Mouse (Mus musculus) layer of hippocampus, postnatal 36 days (tissue): ENCODE results near the gene Zfp90. TPM values are rescaled to one million over a fixed set of nuclear protein-coding genes. Genes with fewer than 3 reads are reported as not detected.
"Not testable (repeated sequence)": the region's sequence is repeated elsewhere in the genome, so short reads cannot be mapped to it uniquely, and the experiment has no call there.

Experiments
- DNase-seq, 2 experiments: peaks; one replicate each; pipeline ENCODE4 v3.0.0; 2022
- total RNA-seq, 2 experiments: library from RNA; stranded (reverse); gene quantifications; 2 replicates each; pipeline ENCODE4 v1.2.3; 2021

Zfp90 gene
- 10 to 100 TPM; 12.6 to 14.0 TPM for total RNA-seq

DNA sequence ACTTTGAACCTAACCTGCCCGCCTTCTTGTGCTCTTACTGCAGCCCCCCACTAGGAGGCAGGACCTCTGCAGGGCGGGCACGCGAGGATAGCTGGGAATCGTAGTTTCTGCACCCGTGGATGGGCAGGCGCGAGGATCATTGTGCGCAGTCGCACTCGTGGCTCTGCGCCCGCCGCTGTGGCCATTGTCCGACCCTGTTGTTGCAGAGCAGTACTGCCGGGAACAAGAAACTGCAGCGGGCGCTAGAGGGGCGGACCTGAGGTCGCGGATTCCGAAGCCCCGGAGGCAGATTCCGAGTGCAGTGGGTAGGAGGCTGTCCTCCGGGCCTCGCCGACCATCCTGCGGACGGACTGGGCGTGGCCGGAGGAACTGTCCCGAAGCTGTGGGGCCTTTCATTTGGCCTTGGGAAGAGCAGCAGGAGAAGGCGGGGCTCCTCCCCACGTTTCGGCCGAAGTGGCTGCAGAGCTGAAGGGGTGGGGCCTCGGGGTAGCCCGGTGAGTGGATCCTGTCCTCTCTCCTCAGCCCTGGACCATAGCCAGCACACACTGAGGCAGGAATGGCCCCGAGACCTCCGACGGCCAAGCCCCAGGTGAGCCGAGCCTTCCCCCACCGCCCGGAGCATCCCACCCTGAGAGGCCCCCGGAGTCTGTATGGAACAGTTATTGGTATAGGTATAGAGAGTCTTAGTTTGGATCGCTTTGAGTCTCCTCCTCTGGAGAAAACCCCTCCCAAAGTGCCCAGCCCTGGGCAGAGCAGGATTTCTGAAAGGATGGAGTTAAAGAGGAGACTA lies at the start of gene Zfp90:
Gene Zfp90 (plus strand): TSS at position 146 of the 790 bp plus-strand sequence.
- peak; percentile 92 for DNase-seq

DNA sequence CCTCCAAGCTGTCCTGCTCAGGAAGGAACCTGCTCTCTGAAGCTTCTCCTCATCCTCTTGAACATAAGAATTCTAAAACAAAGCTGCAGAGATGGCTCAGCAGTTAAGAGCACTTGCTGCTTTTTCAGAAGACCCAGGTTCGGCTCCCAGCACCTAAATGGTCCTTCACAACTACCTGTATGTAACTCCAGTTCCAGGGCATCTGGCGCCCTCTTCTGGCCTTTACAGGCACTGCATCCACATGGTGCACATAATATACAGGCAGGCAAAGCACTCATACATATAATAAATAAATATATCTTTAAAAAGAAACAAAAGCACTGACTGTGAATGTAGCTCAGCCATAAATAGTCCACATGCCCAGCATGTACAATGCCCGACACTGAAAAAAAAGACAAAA lies 46.6 kb upstream of the Zfp90 start:
- DNase-seq, result no peak

DNA sequence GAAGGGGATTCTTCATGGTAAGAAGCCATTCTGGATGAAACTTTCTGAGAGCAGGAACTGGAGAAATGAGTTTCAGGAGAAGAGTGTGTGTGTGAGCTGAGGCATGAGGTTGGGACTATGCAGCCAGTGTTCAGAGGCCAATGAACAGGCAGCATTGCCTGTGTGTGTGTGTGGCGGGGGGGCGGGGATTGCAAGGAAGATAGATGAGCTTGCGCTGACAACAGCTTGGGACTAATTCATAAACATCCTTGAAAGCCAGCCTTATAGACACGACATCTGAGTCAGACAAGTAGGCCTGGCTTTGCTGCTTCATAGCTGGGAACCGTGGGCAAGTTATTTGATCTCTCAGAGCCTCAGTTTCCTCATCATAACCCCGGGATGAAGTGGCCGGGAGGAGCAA lies 46.1 kb upstream of the Zfp90 start:
- DNase-seq, result no peak

DNA sequence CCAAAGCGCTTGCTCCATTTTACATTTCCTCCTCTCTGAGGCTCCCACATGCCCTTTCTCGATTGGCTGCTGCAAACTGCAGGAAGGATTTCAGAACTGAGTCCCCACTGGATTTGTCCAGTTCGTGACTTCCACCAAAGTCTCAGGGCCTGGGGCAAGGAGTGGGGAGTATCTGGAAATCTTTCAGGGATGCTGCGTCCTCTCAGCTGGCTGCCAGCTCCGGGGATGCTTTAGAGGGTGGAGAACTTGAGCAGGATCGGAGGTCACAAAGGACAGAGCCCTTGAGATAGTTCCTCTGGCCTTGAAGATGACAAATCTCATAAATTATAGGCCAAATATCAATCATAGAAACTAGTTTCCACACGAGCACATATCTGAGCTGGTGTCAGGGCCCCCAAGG lies 39.2 kb upstream of the Zfp90 start:
- no peak for DNase-seq

DNA sequence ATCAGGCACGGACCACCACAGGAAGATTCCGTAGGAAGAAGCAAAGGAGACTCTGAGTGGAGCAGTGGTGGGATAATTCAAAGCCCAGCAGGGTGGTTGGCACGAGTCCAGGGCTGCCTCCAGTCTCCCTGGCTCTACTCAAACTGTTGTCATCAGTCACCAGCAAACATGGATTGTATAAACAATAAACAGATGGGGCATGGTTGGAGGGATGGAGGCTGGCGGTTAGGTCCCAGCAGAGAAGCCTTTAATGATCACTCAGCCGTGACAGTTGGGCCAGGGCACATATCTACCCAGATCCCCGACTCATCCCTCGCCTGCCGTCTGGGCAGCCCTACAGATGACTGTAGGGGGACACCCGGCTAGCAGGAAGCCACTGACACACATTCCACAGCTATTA lies 38.3 kb upstream of the Zfp90 start:
- no peak for DNase-seq

DNA sequence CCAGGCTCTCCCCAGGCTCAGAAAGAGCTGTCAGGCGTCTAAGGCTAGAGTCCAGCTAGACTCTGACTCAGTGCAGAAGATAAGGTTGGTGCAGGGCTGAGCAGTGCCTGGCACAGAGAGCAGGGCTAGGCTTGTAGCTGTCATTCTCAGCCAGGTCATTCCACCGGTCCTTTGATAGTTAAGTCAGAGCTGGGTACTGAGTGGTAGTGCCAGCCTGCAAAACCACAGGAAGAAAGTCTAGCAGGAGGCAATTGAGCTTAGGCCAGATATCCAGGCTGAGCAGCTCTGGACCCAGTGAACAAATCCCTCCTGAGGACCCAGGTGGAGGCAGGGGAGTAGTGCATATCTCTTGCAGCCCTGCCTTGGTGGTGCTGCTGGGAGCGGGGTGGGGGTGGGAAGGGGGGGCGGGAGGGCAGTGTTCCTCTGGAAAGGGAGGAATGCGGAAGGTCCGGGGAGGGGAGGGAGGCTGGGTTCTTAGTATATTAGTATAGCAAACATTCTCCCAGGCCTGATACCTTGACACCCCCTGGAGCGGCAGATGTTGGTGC lies 36.6 kb upstream of the Zfp90 start:
- no peak for DNase-seq

DNA sequence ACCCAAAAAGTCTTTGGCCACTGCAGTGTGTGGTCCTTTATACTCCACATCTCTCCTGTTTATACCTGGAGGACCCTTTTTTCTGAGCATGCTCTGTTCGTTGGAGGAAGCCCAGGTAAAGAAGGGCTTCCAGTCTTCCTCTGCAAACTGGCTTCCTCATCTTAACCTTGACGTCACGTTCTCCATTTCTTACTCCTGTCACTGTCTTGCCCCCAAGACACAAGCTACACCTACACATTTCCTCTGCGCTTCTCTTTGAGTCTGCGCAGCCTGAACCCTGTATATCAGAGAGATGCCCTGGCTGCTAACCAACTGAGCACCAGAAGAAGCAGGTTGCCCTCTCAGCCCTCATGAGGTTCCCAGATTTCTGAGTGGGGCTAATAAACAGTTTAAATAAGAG lies 35.8 kb upstream of the Zfp90 start:
- DNase-seq, result no peak

DNA sequence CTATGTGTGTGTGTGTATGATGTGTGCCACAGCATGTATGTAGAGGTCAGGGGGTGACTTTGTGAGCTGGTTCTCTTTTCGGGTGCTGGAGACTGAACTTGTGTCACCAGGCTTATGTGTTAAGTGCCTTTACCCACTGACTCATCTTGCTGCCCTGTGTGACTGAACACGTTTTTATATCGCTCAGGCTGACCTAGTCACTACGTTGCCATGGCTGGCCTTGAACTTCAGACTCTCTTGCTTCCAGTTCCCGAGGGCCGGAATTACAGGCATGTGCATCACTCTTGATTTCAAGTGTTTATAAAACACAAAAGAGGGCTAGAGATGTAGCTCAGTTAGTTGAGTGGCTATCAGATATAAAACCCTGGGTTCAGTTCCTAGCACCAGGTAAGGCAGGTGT lies 34.1 kb upstream of the Zfp90 start:
- DNase-seq, result no peak

DNA sequence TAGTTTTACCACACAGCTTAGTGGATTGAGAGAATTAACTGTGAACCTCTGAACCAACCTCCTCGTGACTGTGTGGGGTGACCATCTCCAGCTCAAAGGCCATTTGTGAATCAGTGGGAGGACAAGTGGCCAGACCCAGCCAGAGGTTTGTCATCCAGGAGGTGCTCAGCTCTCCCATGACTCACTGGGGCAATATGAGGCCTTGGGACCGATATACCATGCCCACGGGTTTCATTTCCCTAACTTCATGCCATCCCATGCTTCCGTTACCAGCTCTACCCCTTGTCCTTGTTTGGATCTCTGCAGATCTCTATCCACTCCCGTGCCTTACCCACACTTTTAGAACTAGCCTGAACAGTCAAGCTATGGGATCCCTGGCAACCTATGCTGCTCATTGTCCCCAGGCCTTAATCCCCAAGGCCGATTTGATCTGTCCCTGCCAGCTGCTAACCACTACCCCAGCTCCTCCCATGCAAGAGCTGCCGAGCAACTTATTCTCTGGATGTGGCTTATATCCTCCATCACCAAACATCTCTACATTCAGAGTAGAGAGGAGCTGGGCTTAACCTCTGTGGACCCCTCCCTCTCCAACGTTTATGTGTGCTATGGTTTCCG lies 27.2 kb upstream of the Zfp90 start:
- no peak for DNase-seq

DNA sequence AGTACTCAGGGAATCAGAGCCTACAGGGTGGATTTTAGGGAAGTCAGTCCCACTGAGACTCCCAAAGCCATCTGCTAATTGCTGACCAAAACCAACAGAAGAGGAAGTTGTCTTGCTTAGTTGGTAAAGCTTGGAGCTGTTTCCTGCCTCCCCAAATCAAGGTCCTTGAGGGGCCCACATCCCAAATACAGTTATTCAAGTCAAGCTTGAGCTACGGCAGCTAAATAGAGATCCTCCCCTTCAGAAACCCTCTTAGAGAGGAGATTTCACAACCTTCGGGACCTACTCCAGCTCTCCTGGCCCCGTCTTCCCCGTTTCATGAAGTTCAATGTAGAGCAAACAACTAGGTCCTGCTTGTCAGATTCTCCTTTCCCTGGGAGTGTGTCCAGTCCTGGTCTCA lies 20.6 kb upstream of the Zfp90 start:
- DNase-seq, result no peak

DNA sequence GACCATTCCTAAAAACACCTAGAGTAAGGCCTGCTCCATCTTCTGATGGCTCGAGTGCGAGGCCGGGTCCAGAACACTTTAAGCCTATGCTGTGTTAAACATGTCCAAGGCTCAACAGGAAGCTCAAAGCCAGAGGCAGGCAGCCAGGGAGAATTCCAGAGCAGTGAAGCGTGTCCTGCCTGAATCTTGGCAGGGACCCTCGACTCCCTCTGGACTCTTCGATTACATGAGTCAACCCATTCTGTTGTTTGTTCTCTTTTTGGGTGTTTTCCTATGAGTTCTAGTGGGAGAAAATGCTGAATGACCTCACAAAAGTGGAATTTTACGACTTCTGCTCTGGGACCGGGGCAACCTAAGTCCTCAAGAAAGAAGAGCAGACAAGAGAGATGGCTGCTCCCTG lies 15.4 kb upstream of the Zfp90 start:
- DNase-seq, result no peak

DNA sequence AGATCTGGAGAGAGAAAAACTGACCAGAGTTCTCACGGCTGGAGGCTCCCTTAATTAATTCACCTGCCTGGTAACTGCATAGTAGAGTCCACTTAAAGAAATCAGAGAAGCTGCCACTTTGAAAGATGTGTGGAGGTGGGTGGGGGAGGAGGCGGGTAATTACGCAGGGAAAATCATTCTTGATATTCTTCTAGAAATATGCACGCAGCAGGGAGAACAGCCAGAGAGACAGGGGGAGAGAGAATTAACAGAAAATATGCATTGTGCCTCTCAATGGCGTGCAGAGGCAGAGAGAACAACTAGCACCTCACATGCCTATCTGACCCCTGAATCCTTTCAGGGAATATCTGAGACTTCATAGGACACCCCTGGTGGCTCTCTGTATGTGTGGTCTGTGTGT lies 14.9 kb upstream of the Zfp90 start:
- DNase-seq, result no peak

DNA sequence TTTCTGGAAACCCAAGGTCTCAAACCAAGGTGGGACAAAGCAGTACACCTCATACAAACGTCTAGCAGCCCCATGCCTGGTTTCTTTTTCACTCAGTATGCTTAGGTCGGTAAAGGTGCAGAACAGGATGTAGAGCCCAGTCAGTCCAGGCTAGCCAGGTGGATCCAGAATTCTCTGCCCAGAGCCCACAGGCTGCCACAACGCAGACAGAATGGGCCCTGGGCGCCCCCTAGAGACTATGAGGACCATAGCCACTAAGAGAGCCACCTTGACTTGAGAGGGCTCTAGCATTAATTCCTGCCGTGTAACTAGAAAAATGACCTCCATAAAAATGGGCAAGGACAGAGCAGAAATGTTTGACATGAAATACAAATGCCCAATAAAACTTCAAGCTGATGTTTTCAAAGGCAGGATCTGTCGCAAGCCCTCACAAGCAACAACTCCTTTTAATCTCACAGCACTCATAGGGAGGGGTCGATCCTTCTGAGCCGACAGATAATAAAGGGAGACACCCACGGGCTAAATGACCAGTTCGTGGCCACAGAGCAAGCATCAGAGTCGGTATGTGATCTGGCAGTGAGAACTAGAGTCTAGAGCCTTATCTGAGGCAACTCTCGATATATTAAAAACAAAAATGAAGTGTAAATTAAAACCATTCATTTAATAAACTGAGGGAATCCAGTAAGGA lies 11.7 kb upstream of the Zfp90 start:
- DNase-seq, result peak; percentile 37 to 53

DNA sequence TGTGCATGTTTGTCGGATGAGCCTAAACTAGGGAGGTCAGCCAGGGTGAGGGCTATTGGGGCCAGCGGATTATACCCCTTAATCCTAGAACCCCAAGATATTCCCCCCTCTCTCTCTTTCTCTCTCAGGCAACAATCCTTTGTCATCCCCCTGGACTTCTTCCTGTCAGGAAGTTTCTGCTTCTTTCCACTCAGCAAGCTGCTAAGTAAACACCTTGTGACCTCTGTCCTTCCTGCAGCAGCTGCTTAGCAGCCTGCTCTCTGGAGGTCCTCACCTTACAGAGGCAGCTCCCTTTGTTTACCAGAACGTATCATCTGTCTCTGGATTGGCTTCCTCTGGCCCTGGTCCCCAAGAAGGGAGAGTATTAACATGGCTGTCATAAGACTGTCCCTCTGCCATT lies 10.3 kb upstream of the Zfp90 start:
- DNase-seq, result no peak

DNA sequence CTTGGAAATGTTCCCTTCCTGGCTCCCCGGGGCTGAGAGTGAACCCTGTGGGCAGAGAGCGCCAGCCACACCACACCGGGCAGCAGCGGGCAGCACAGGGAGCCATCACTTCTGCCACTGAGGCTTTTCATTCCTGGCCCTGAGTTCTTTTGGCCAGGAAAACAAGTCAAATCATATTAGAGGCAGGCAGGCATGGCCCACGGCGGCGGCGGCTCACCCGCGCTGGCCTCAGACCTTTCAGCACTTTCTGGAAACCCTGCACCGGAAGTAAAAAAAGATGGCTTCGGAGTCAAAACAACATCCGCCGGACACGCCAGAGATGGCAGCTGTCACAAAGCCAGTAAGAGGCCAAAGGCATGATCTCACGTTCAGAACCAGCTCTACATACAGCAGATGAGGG lies 9.3 kb upstream of the Zfp90 start:
- DNase-seq, result no peak

DNA sequence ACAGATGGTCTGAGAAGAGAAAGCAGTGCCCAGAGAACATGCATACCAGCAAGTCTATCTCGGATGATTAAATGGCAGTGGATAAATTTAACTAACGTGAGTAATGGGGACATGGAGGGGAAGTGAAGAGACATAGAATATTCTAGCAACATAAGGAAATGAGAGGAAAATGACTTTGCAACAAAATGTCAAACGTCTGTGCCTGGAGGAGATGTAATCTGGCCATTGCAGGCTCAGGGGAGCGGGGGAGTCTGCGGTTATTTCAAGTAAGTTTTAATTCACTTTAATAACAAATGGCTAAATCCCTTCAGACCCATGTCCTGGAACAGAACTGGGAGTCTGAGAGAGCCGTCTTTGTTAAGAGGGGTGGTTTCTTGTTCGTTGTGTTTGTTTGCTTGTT lies 5.1 kb upstream of the Zfp90 start:
- no peak for DNase-seq

DNA sequence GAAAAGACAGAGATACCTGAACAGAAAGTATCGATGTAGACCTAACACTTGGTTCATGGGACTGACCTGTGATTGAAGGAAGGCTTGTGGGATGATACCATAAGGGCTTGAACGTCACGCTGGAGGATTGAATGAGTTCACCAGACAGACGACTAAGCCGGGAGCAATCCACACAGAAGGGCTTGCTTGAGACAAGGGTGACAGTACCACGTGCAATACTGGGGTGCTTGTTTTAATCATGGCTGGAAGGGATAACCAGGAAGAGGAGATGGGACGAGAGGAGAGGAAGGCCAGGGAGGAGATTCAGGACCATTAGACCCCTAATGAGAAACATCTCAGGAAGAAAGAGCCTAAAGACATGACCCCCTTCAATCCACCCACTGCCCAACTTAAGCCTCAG lies 4.6 kb upstream of the Zfp90 start:
- no peak for DNase-seq

DNA sequence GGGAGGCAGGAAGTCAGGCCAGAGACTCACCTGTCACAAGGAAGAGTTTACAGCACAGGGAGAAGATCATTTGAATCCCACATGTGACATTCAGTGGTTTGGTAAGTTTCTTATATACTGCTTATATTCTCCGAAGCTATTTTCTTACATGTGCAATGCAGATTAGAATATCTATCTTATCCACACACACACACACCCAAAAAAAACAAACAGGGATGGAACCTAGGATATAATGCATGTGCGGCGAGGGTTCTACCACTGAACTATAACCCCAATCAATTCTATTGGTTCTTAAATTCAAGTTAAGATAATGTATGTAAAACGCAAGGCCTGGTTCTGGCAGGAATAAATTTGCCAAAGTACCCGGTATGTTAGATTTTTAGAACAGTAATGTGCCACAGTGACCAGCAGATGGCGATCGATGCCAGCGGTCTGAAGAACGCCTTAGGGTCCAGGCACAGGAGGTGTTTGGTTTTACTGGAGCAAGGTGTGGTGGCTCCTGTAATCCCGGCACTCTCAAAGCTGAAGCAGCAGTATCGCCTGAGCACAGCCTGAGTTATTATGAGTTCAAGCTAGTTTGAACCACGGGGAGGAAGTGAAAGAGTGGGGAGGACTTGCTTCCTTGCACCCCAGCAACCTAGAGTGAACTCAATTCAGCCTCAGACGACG lies 3.2 kb upstream of the Zfp90 start:
- peak; percentile 47 to 53 for DNase-seq

DNA sequence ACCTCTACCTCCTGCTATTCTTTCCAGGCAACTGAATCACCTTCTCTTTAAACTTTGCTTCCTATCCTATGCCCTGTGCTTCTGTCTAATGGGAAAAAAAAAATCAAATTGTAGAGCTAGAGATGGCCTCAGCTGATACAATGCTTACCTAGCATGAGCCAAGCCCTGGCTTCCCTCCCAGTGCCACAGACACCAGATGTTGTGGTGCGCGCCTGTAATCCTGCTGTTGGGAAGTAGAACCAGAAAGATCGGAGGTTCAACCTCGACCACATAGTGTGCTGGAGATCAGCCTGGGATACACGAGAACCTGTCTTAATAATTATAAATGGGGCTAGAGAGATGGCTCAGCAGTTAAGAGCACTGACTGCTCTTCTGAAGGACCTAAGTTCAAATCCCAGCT lies 2.6 kb downstream of the Zfp90 start:
- DNase-seq, result no peak

DNA sequence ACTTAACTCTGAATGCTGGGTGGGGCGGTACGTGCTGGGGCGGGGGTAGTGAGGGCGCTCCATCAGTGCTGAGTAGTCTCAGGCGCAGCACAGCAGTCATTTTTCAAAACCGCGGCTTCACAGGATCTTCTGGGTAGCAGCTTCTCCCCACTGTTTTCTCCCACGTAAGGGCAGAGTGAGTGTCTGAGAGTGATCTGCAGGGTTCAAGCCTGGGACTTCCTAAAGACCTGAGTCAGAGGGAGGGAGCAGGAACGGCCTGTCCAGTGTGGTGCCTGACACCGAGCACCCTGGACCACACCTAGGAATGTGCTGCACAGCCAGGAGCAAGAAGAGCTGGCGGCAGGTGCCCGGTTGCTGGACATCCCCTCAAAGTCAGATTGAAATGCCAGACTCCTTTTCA lies 16.0 kb downstream of the Zfp90 start:
- no peak for DNase-seq

DNA sequence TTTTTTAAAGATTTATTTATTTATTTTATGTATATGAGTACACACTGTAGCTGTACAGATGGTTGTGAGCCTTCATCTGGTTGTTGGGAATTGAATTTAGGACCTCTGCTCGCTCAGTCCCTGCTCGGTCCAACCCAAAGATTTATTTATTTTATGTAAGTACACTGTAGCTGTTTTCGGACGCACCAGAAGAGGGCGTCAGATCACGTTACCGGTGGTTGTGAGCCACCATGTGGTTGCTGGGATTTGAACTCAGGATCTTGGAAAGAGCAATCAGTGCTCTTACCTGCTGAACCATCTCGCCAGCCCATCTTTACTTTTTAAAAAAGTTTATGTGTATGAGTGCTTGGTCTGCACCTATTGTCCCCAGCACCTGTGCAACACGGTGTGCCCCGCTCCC lies 16.8 kb downstream of the Zfp90 start:
- not testable (repeated sequence) for DNase-seq

DNA sequence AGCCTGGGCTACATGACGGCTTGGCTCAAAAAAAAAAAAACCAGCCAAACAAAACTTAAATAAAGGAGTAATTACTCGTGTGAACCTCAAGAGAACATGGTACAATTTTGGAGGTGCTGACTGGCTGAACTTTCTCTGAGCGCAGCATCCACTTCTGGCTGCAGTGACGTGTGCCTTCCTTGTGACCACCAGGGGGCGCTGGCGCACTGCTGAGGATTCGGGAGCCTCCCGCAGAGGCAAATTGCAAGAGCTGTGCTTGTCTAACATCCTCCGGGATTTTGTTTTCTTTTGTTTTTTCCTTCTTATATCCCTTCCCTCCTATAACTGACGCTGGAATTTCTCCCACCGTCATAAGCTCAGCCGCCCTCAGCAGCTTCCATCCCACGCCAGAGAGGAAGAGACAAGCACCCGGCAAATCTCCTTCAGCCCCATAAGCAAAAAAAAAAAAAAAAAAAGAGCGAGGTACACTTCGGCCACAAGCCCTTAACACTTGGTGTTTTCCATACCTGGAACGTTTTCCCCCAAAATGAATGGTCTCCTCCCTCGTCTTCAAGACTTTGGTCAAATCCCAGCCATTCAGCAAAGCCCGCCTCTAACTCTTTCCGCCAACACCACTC lies 17.9 kb downstream of the Zfp90 start:
- DNase-seq, result peak; percentile 78 to 81

DNA sequence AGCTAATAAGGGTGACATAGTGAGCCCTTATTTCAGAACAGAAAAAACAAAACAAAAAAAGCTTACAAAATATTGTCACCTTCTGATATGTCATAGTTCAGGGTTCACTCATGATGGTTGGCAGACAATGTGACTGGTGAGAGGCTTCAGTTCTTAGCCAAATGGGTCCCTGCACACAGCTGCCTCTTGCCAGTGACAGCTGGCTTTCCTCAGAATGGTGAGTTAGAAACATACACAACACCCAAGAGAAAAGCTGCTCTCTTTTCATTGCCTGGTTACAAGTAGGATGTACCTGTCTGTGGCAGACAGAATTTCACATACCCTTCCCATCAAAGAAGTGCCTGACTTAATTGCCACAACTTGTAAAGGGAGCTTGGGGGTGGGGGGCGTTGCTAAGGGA lies 18.5 kb downstream of the Zfp90 start:
- DNase-seq, result no peak
